Mouse (Mus musculus): ENCODE results near the gene Uqcr10. TPM values are rescaled to one million over a fixed set of nuclear protein-coding genes. Genes with fewer than 3 reads are reported as not detected.

The Uqcr10 gene
- total RNA-seq, 2 experiments from 2014 or later: 19.2 to 40.7 TPM

GRCm38 (mm10) chr11:4678700-4679440 is 25.3 kb downstream of the Uqcr10 start:
- no peak for ATAC-seq (replicated peaks; ENCODE audit: low FRiP score, poor library complexity, severe bottlenecking)

GRCm38 (mm10) chr11:4677250-4677872 is 26.8 kb downstream of the Uqcr10 start:
- ATAC-seq (replicated peaks; ENCODE audit: low FRiP score, poor library complexity, severe bottlenecking): peak; percentile 96

- ATAC-seq (replicated peaks; ENCODE audit: low FRiP score, poor library complexity, severe bottlenecking): no peak
These were observed 28.4 kb downstream of the Uqcr10 start for GRCm38 (mm10) chr11:4675693-4676092.

- no peak for ATAC-seq (replicated peaks; ENCODE audit: low FRiP score, poor library complexity, severe bottlenecking)
These were observed 29.0 kb downstream of the Uqcr10 start for GRCm38 (mm10) chr11:4675126-4675562.

- ATAC-seq (replicated peaks; ENCODE audit: low FRiP score, poor library complexity, severe bottlenecking): no peak
These were observed 29.5 kb downstream of the Uqcr10 start for GRCm38 (mm10) chr11:4674593-4674992.

- no peak for ATAC-seq (replicated peaks; ENCODE audit: low FRiP score, poor library complexity, severe bottlenecking)
These were observed 32.4 kb downstream of the Uqcr10 start for GRCm38 (mm10) chr11:4671736-4672135.

GRCm38 (mm10) chr11:4662496-4662878 is 41.7 kb downstream of the Uqcr10 start:
- no peak for ATAC-seq (replicated peaks; ENCODE audit: low FRiP score, poor library complexity, severe bottlenecking)

- no peak for ATAC-seq (replicated peaks; ENCODE audit: low FRiP score, poor library complexity, severe bottlenecking)
These were observed 42.2 kb downstream of the Uqcr10 start for GRCm38 (mm10) chr11:4661871-4662495.

GRCm38 (mm10) chr11:4661324-4661723 is 42.8 kb downstream of the Uqcr10 start:
- peak; percentile 85 for ATAC-seq (replicated peaks; ENCODE audit: low FRiP score, poor library complexity, severe bottlenecking)

GRCm38 (mm10) chr11:4660309-4661025 is 43.7 kb downstream of the Uqcr10 start:
- no peak for ATAC-seq (replicated peaks; ENCODE audit: low FRiP score, poor library complexity, severe bottlenecking)

GRCm38 (mm10) chr11:4659818-4660217 is 44.3 kb downstream of the Uqcr10 start:
- ATAC-seq (replicated peaks; ENCODE audit: low FRiP score, poor library complexity, severe bottlenecking): no peak

Other genes with a start within 250 kb of the Uqcr10 start
- gene Mtmr3, start 109.5 kb downstream of the Uqcr10 start, total RNA-seq (2015; ENCODE audit: low replicate concordance): 76.0 and 88.0 TPM in 2 replicates
- 139 and 164 TPM in 2 replicates for gene Mtmr3, start 109.5 kb downstream of the Uqcr10 start, total RNA-seq (2017; ENCODE audit: low replicate concordance)
- not detected in 2 replicates for gene Gm11032, start 84.3 kb downstream of the Uqcr10 start, total RNA-seq (2015; ENCODE audit: low replicate concordance)
- gene Gm11032, start 84.3 kb downstream of the Uqcr10 start, total RNA-seq (2017; ENCODE audit: low replicate concordance): not detected in 2 replicates
- 9.0 and 12.2 TPM in 2 replicates for gene Ascc2, start 66.6 kb downstream of the Uqcr10 start, total RNA-seq (2015; ENCODE audit: low replicate concordance)
- 5.1 and 5.3 TPM in 2 replicates for gene Ascc2, start 66.6 kb downstream of the Uqcr10 start, total RNA-seq (2017; ENCODE audit: low replicate concordance)
- 5.4 and 13.0 TPM in 2 replicates for gene Zmat5, start 336 bp upstream of the Uqcr10 start, total RNA-seq (2015; ENCODE audit: low replicate concordance)
- gene Zmat5, start 336 bp upstream of the Uqcr10 start, total RNA-seq (2017; ENCODE audit: low replicate concordance): 6.3 TPM in 1 of 2 replicates, not detected in the other
- not detected in 2 replicates for gene Cabp7, start 42.4 kb upstream of the Uqcr10 start, total RNA-seq (2015; ENCODE audit: low replicate concordance)
- not detected in 2 replicates for gene Cabp7, start 42.4 kb upstream of the Uqcr10 start, total RNA-seq (2017; ENCODE audit: low replicate concordance)
- 7.2 and 7.5 TPM in 2 replicates for gene Nf2, start 145.2 kb upstream of the Uqcr10 start, total RNA-seq (2015; ENCODE audit: low replicate concordance)
- 18.2 and 19.0 TPM in 2 replicates for gene Nf2, start 145.2 kb upstream of the Uqcr10 start, total RNA-seq (2017; ENCODE audit: low replicate concordance)
- gene Nipsnap1, start 169.6 kb upstream of the Uqcr10 start, total RNA-seq (2015; ENCODE audit: low replicate concordance): not detected in 2 replicates
- gene Nipsnap1, start 169.6 kb upstream of the Uqcr10 start, total RNA-seq (2017; ENCODE audit: low replicate concordance): 1.3 and 12.7 TPM in 2 replicates
- gene Thoc5, start 191.0 kb upstream of the Uqcr10 start, total RNA-seq (2015; ENCODE audit: low replicate concordance): 3.6 and 4.6 TPM in 2 replicates
- gene Thoc5, start 191.0 kb upstream of the Uqcr10 start, total RNA-seq (2017; ENCODE audit: low replicate concordance): 8.3 and 12.7 TPM in 2 replicates
- not detected in 2 replicates for gene Nefh, start 243.7 kb upstream of the Uqcr10 start, total RNA-seq (2015; ENCODE audit: low replicate concordance)
- gene Nefh, start 243.7 kb upstream of the Uqcr10 start, total RNA-seq (2017; ENCODE audit: low replicate concordance): 0.39 and 0.98 TPM in 2 replicates